Mouse (Mus musculus) limb, embryonic 12.5 days (tissue): ENCODE results near the gene Atg7. TPM values are rescaled to one million over a fixed set of nuclear protein-coding genes. Genes with fewer than 3 reads are reported as not detected.

ENCODE experiments used
- ATAC-seq: fragments of 200-750 bp; cut with Nextera tagmentation; 2 replicates; pipeline ENCODE4 v1.8.0; 2017; ENCODE audit warnings: low read depth, moderate TSS enrichment; ENCODE audit not compliant: insufficient number of reproducible peaks, insufficient read depth, low FRiP score, low TSS enrichment
- H3K27ac ChIP-seq: fragments of 300-500 bp; sonication (generic); 2 replicates; pipeline ENCODE4 v1.5.1; 2016; ENCODE audit warnings: mild to moderate bottlenecking, moderate library complexity
- H3K27me3 ChIP-seq: fragments of 300-500 bp; sonication (generic); 2 replicates; pipeline ENCODE4 v1.6.1; 2016; ENCODE audit warnings: mild to moderate bottlenecking, moderate library complexity
- H3K36me3 ChIP-seq: fragments of 300-500 bp; sonication (generic); 2 replicates; pipeline ENCODE4 v1.6.1; 2016; ENCODE audit warnings: mild to moderate bottlenecking, moderate library complexity
- H3K4me1 ChIP-seq: fragments of 300-500 bp; sonication (generic); replicated peaks from 2 replicates; pipeline ENCODE4 v1.6.1; 2016
- H3K4me2 ChIP-seq: fragments of 300-500 bp; sonication (generic); 2 replicates; pipeline ENCODE4 v1.6.1; 2016; ENCODE audit warnings: mild to moderate bottlenecking, moderate library complexity
- H3K4me3 ChIP-seq: fragments of 300-500 bp; sonication (generic); replicated peaks from 2 replicates; pipeline ENCODE4 v1.5.1; 2016; ENCODE audit warnings: mild to moderate bottlenecking
- H3K9ac ChIP-seq: fragments of 300-500 bp; sonication (generic); replicated peaks from 2 replicates; pipeline ENCODE4 v1.6.1; 2016; ENCODE audit warnings: mild to moderate bottlenecking, moderate library complexity
- H3K9me3 ChIP-seq: fragments of 300-500 bp; sonication (generic); 2 replicates; pipeline ENCODE4 v1.6.1; 2016; ENCODE audit warnings: mild to moderate bottlenecking, moderate library complexity
- WGBS: fragments of 180-500 bp; shearing (Covaris S2); methylation state at CpG from one replicate; pipeline ENCODE4 v1.1.7; 2016; 5-methylcytosine and 5-hydroxymethylcytosine counted together
- polyA plus RNA-seq: library from polyadenylated mRNA; unstranded; fragments of >200 nt; fragmentation: Nextera tagmentation; extraction: Ambion mirVana; gene quantifications from 2 replicates; pipeline ENCODE4 v1.2.1, GENCODE M21; 2016

Atg7 gene
- polyA plus RNA-seq, 1 experiment from 2014 or later: 17.1 TPM

GRCm38 (mm10) chr6:114819971-114820481, 177.1 kb downstream of the Atg7 start:
- ATAC-seq: no peak
- Histone ChIP-seq H3K4me3 (no peak overlapping the region), H3K9me3 (0 out of 2 replicates have a peak, but pooled peaks cover under 1% of the 10 kb centered on the region), H3K4me2 (no peak overlapping the region), H3K9ac (no peak overlapping the region), H3K27me3 (no peaks in the 10 kb centered on the region; the same call in 1 of the 2 replicates), H3K27ac (no peak overlapping the region), H3K36me3 (no peaks in the 10 kb centered on the region), H3K4me1 (peaks cover 38% of the 10 kb centered on the region)
- 63% methylated on average over 9 of the region's 9 CpGs for WGBS

- Histone ChIP-seq H3K4me3 (no peak overlapping the region), H3K9ac (no peak overlapping the region), H3K36me3 (no peaks in the 10 kb centered on the region), H3K4me2 (no peak overlapping the region), H3K4me1 (peaks cover 37% of the 10 kb centered on the region), H3K27ac (no peak overlapping the region), H3K27me3 (no peaks in the 10 kb centered on the region), H3K9me3 (no peaks in the 10 kb centered on the region)
- no peak for ATAC-seq
- 88% methylated on average over 7 of the region's 7 CpGs for WGBS
These were observed 178.7 kb downstream of the Atg7 start for GRCm38 (mm10) chr6:114821646-114822045.

DNA sequence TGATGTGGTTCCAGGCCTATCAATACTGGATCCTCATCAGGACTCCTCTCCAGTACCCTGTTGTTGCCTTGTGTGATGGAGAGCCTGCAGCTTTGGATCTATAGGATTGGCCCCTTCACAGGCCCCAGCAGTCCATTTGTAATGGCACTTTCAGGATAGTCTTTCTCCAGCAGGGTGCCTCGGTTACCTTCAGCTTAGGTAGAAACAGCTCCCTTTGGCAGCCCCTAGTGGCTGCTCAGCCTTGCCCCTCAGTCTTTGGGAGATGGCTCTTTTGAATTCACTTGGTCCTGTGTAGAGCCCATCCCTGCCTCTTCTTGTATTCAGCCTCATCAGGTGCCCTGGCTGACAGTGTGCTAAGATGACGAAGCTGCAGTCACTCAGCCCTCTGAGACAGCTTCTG, 184.0 kb downstream of the Atg7 start:
- H3K4me1 ChIP-seq: peaks cover 3% of the 10 kb centered on the region; the same call in 1 of the 2 replicates
- no peaks in the 10 kb centered on the region for H3K36me3 ChIP-seq
- no peaks in the 10 kb centered on the region for H3K27me3 ChIP-seq
- H3K9ac ChIP-seq: no peak overlapping the region
- ATAC-seq: no peak
- H3K27ac ChIP-seq: no peak overlapping the region
- no peak overlapping the region for H3K4me3 ChIP-seq
- H3K4me2 ChIP-seq: no peak overlapping the region
- H3K9me3 ChIP-seq: no peaks in the 10 kb centered on the region
- WGBS: 65% methylated on average over 2 of the region's 2 CpGs

- H3K9me3 ChIP-seq: no peaks in the 10 kb centered on the region
- no peak for ATAC-seq
- H3K4me1 ChIP-seq: peaks cover 16% of the 10 kb centered on the region; the same call in 1 of the 2 replicates
- no peak overlapping the region for H3K4me2 ChIP-seq
- H3K9ac ChIP-seq: no peak overlapping the region
- H3K36me3 ChIP-seq: no peaks in the 10 kb centered on the region
- H3K4me3 ChIP-seq: no peak overlapping the region
- no peaks in the 10 kb centered on the region for H3K27me3 ChIP-seq
- H3K27ac ChIP-seq: no peak overlapping the region
- 74% methylated on average over 9 of the region's 9 CpGs for whole genome bisulfite sequencing
These were observed 187.0 kb downstream of the Atg7 start for GRCm38 (mm10) chr6:114829660-114830438.

DNA sequence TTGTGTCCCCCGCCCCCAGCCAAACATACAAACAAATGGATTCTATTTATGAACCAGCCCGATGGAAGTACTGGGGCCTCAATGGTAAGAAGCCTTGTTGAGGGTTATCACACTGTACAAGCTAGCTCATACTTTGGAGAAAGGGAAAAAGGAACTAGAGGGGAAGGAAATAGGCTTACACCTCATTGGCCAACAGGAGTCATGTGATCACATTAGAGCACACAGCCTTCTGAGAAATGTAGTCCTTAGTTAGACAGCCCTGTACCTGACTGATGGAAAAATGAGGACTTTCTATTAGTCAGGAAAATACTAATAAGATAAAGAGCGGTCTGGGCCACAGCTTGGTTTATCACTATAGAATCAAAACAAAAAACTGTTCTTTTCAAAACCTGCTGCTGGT, 188.9 kb downstream of the Atg7 start:
- Histone ChIP-seq H3K36me3 (no peaks in the 10 kb centered on the region), H3K27ac (no peak overlapping the region), H3K9me3 (no peaks in the 10 kb centered on the region), H3K9ac (no peak overlapping the region), H3K27me3 (no peaks in the 10 kb centered on the region), H3K4me3 (no peak overlapping the region), H3K4me1 (peaks cover 20% of the 10 kb centered on the region; the same call in 1 of the 2 replicates), H3K4me2 (no peak overlapping the region)
- ATAC-seq: no peak
- WGBS: 93% methylated on average over 3 of the region's 3 CpGs

DNA sequence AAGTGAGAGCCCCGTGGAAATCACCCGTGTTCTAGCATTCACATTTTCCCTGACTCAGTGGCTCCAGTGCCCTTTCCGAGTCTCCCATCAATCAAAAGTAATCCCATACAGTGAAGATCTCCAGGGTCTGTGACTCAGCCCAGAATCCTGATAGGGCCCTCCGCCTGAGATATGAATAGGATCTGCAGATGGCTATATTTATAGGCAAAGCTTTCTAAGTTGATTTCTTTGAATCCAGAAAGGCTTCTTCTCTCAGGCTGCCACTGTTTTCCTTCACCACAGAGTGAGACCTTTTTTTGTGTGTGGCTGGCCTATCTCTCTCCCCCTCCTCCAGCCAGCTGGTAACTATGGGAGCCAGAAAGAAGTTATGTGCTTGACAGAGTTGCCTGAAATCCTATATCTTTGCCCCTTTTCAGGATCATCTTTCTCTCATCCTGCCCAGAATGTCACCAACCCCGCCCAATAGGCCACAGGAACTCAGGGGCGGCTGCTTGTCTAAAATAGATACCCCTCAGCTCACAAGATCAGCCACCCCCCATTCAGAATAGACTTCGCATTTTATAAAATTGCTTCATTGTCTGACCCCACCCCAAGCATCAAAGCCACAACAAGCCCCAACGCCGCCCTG, 190.3 kb downstream of the Atg7 start:
- H3K4me1 ChIP-seq: peaks cover 22% of the 10 kb centered on the region; the same call in 1 of the 2 replicates
- H3K36me3 ChIP-seq: 0 out of 2 replicates have a peak, but pooled peaks cover 3% of the 10 kb centered on the region
- ATAC-seq: no peak
- H3K4me2 ChIP-seq: no peak overlapping the region
- H3K9me3 ChIP-seq: no peaks in the 10 kb centered on the region
- 72% methylated on average over 9 of the region's 9 CpGs for WGBS
- no peak overlapping the region for H3K4me3 ChIP-seq
- no peak overlapping the region; the same call in 1 of the 2 replicates for H3K27ac ChIP-seq
- no peaks in the 10 kb centered on the region for H3K27me3 ChIP-seq
- H3K9ac ChIP-seq: no peak overlapping the region; the same call in 1 of the 2 replicates

DNA sequence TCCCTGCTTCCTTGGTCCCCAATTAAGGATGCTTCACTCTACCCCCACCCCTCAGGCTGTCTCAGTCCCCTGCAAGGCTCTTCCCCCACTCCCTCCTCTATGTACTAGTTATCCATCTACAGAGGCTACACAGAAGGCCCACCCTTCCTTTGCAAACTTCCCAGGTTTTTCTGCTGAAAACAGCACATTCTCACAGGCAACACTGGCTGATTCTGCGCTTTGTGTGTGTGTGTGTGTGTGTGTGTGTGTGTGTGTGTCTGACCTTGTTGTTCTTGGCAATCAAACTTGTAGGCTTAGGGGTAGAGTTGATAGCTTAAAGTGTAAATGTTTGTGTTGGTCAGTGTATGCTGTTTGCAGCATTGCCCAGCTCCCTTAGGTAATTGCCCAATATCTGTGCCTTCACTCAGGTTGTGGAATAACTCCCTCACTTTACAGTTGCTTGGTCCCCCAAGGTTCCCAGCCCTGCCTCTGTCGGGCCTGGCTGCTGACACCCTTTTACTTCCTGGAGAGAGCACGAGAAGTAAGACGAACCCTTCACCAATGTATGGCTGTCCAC, 191.0 kb downstream of the Atg7 start:
- no peaks in the 10 kb centered on the region for H3K27me3 ChIP-seq
- no peak overlapping the region for H3K4me3 ChIP-seq
- H3K4me1 ChIP-seq: peaks cover 22% of the 10 kb centered on the region; the same call in 1 of the 2 replicates
- H3K36me3 ChIP-seq: 0 out of 2 replicates have a peak, but pooled peaks cover 3% of the 10 kb centered on the region
- 0 out of 2 replicates have a peak overlapping the region, but pooled peaks have one; percentile 23 for H3K27ac ChIP-seq
- no peak overlapping the region for H3K4me2 ChIP-seq
- 0 out of 2 replicates have a peak, but pooled peaks have one; percentile 17 for ATAC-seq
- H3K9me3 ChIP-seq: no peaks in the 10 kb centered on the region
- WGBS: 57% methylated on average over 4 of the region's 4 CpGs
- H3K9ac ChIP-seq: no peak overlapping the region; the same call in 1 of the 2 replicates

DNA sequence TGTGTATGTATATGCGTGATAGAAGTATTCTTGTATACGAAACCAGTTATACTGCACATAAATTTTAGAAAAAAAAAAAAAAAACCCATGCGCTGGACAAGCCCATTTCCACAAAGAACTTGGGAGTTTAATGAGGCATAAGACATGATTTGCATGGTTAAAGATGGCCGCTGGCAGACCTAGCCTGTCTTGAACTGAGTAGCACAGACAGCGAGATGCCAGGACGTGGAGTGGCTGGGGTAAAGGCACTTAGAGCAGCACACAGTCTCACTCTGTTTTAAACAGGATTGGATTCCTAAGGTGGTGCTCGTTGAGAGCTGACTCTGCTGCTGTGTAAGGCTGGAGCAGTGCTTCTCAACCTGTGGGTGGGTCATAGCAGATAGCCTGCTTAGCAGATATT, 192.4 kb downstream of the Atg7 start:
- H3K27me3 ChIP-seq: no peaks in the 10 kb centered on the region
- 85% methylated on average over 7 of the region's 7 CpGs for WGBS
- no peak for ATAC-seq
- 0 out of 2 replicates have a peak, but pooled peaks cover 3% of the 10 kb centered on the region for H3K36me3 ChIP-seq
- H3K4me3 ChIP-seq: no peak overlapping the region
- H3K9me3 ChIP-seq: no peaks in the 10 kb centered on the region
- no peak overlapping the region for H3K27ac ChIP-seq
- no peak overlapping the region for H3K4me2 ChIP-seq
- H3K9ac ChIP-seq: no peak overlapping the region
- peaks cover 35% of the 10 kb centered on the region for H3K4me1 ChIP-seq

DNA sequence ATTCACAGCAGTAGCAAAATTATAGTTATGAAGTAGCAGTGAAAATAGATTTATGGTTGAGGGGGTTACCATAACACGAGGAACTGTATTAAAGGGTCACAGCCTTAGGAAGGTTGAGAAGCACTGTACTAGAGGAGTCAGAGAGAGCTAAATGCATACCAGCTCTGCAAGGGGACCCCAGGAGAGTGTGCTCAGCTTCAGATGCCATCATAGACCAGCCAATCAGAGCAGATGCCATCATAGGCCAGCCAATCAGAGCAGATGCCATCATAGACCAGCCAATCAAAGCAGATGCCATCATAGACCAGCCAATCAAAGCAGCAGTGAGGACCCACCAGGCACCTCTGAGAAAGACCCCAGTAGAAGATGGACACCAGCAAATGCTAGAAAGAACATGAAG, 192.9 kb downstream of the Atg7 start:
- no peak overlapping the region for H3K4me2 ChIP-seq
- H3K27ac ChIP-seq: no peak overlapping the region
- H3K9me3 ChIP-seq: no peaks in the 10 kb centered on the region
- no peak overlapping the region for H3K4me3 ChIP-seq
- 0 out of 2 replicates have a peak, but pooled peaks cover 3% of the 10 kb centered on the region for H3K36me3 ChIP-seq
- H3K9ac ChIP-seq: no peak overlapping the region
- no peak for ATAC-seq
- H3K4me1 ChIP-seq: peaks cover 39% of the 10 kb centered on the region
- WGBS: 68% methylated on average over 1 of the region's 1 CpGs
- H3K27me3 ChIP-seq: no peaks in the 10 kb centered on the region

DNA sequence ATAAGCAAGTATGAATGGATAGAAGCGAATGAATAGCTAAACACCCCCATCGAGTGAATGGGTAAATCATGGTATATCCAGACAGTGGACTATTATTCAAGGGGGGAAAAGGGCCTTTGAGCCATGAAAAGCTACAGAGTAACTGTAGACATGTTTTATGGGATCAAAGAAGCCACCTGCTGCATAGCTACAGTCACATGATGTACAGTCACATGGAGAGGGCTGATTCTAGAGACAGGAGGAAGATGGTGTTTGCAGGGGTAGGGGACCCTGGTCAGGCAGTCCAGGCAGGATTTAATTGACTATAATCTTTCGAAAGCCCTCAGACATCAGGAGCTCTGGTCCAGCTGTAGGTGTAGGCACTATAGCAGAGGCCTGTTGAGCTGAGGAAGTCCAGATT, 193.5 kb downstream of the Atg7 start:
- no peak for ATAC-seq
- 87% methylated on average over 3 of the region's 3 CpGs for WGBS
- Histone ChIP-seq H3K27ac (peak overlapping the region; percentile 23; the same call in 1 of the 2 replicates), H3K4me2 (no peak overlapping the region), H3K27me3 (no peaks in the 10 kb centered on the region), H3K9ac (no peak overlapping the region), H3K4me3 (no peak overlapping the region), H3K9me3 (no peaks in the 10 kb centered on the region), H3K36me3 (0 out of 2 replicates have a peak, but pooled peaks cover 3% of the 10 kb centered on the region), H3K4me1 (peaks cover 46% of the 10 kb centered on the region)

- H3K36me3 ChIP-seq: 0 out of 2 replicates have a peak, but pooled peaks cover 3% of the 10 kb centered on the region
- H3K9ac ChIP-seq: no peak overlapping the region
- WGBS: 90% methylated on average over 4 of the region's 4 CpGs
- no peaks in the 10 kb centered on the region for H3K27me3 ChIP-seq
- no peak overlapping the region for H3K4me3 ChIP-seq
- no peak overlapping the region for H3K27ac ChIP-seq
- no peak for ATAC-seq
- no peak overlapping the region for H3K4me2 ChIP-seq
- no peaks in the 10 kb centered on the region for H3K9me3 ChIP-seq
- H3K4me1 ChIP-seq: peaks cover 48% of the 10 kb centered on the region
These were observed 196.0 kb downstream of the Atg7 start for GRCm38 (mm10) chr6:114838872-114839271.
